Mouse (Mus musculus): ENCODE measurements at regions not wholly inside any gene's neighbourhood (a gene's known extent, or its start where the extent isn't known, plus 50 kb on each side); places are given as distances from the start of the nearest gene placed in this dataset.

DNA sequence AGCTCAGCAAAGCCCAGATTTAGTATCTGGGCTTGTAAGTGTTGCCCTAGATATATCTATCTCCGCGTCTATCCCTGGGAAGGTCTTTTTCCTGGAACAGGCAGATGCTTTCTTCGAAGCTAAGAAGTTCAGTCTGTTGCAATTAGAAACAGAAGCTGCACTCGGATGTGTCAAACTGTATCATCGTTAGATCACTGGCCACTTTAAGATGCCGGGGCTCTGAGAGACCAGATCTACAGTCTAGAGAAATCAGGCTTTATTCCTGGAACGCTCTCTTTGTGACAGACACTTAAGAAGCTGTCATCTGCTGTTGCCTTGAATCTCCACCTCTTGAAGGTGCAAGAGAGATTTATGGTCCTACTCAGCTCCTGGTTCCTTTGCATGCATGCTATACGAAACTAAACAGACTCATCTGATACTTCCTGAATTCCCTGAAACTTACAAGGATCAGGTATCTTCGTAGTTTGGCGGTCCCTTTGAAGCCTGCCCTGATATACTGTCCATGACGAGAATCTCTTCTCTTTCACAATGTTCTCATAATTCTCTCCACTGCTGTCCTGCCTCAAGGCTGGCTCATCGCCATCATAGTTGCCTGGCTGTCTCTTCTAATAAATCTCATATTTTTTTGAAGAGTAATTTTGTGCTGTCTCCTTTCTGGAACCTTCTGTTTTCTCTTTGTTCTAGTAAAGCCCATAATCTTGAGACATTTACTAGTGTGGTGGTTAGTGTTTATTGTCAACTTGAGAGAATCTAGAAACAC lies 88.8 kb upstream of the C2cd4b start:
- Histone ChIP-seq H3K4me3 (ENCODE audit: low read depth, low read length) (no peak overlapping the region), H3K36me3 (replicated peaks; ENCODE audit: control insufficient read depth, insufficient read depth, low read depth, low read length) (no peaks in the 10 kb centered on the region), H3K9me3 (replicated peaks; ENCODE audit: control insufficient read depth, low read length) (no peaks in the 10 kb centered on the region), H3K27me3 (ENCODE audit: control insufficient read depth, insufficient read depth, low read length) (no peaks in the 10 kb centered on the region), H3K27ac (replicated peaks; ENCODE audit: low read depth, low read length) (no peak overlapping the region), H3K4me1 (ENCODE audit: control insufficient read depth, insufficient read depth, low read length) (no peaks in the 10 kb centered on the region), H3K9ac (replicated peaks; ENCODE audit: low read length) (no peak overlapping the region), H3K4me2 (ENCODE audit: low read depth, low read length) (no peak overlapping the region)
- ATAC-seq (replicated peaks; ENCODE audit: insufficient number of reproducible peaks, low FRiP score, low TSS enrichment, low read depth) (no peak), DNase-seq (ENCODE audit: low spot score) (no peak)
- 77% methylated on average over 12 of the region's 12 CpGs for WGBS

DNA sequence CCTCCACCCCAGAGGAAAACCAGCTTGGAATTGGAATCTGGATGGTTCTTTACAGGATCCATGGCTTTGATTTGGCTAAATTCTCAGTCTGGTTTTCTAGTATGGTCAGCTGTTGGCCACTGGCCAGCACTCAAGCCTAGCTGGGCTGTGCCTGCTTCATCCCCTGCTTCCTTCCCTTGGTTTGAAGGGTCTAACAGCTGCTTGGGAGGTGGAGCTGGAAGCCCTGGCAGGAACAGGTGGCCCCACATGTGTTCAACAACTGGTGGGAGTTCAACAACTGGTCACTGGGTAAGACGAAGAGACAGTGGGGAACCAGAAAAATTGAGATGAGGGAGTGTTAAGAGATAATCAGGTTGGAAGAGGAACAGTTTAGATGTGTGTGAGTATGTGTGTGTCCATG lies 82.3 kb upstream of the C2cd4b start:
- Histone ChIP-seq H3K4me2 (ENCODE audit: low read depth, low read length) (no peak overlapping the region), H3K27me3 (ENCODE audit: control insufficient read depth, insufficient read depth, low read length) (no peaks in the 10 kb centered on the region; the same call in 1 of the 2 replicates), H3K36me3 (replicated peaks; ENCODE audit: control insufficient read depth, insufficient read depth, low read depth, low read length) (no peaks in the 10 kb centered on the region), H3K27ac (replicated peaks; ENCODE audit: low read depth, low read length) (no peak overlapping the region), H3K9ac (replicated peaks; ENCODE audit: low read length) (no peak overlapping the region), H3K4me3 (ENCODE audit: low read depth, low read length) (no peak overlapping the region), H3K9me3 (replicated peaks; ENCODE audit: control insufficient read depth, low read length) (no peaks in the 10 kb centered on the region), H3K4me1 (ENCODE audit: control insufficient read depth, insufficient read depth, low read length) (no peaks in the 10 kb centered on the region)
- DNase-seq (ENCODE audit: low spot score) (no peak), ATAC-seq (replicated peaks; ENCODE audit: insufficient number of reproducible peaks, low FRiP score, low TSS enrichment, low read depth) (no peak)
- WGBS, result 69% methylated on average over 1 of the region's 1 CpGs

DNA sequence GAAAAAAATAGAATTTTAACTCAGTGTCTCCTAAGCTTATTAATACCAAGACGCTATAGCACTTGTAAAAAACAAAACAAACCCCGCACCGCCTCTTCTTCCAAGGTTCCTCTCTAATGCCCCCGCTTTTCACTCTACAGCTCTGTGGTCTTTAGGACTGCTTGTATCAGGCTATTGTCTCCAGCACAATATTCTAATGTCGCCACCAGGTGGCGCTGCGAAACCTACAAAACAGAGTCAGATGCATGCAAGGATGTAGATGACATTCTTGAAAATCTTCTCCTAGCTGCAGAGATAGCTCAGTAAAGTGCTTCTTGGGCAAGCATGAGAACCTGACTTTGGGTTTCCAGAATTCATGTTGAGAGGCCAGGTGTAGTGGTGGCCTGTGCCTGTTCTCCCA lies 75.9 kb upstream of the C2cd4b start:
- Histone ChIP-seq H3K27me3 (ENCODE audit: control insufficient read depth, insufficient read depth, low read length) (no peaks in the 10 kb centered on the region), H3K4me1 (ENCODE audit: control insufficient read depth, insufficient read depth, low read length) (no peaks in the 10 kb centered on the region), H3K4me2 (ENCODE audit: low read depth, low read length) (no peak overlapping the region), H3K9me3 (replicated peaks; ENCODE audit: control insufficient read depth, low read length) (no peaks in the 10 kb centered on the region), H3K27ac (replicated peaks; ENCODE audit: low read depth, low read length) (no peak overlapping the region), H3K4me3 (ENCODE audit: low read depth, low read length) (no peak overlapping the region), H3K9ac (replicated peaks; ENCODE audit: low read length) (no peak overlapping the region), H3K36me3 (replicated peaks; ENCODE audit: control insufficient read depth, insufficient read depth, low read depth, low read length) (no peaks in the 10 kb centered on the region)
- peak; percentile 90 for DNase-seq (ENCODE audit: low spot score)
- WGBS, result 12% methylated on average over 7 of the region's 7 CpGs
- ATAC-seq (replicated peaks; ENCODE audit: insufficient number of reproducible peaks, low FRiP score, low TSS enrichment, low read depth), result no peak

DNA sequence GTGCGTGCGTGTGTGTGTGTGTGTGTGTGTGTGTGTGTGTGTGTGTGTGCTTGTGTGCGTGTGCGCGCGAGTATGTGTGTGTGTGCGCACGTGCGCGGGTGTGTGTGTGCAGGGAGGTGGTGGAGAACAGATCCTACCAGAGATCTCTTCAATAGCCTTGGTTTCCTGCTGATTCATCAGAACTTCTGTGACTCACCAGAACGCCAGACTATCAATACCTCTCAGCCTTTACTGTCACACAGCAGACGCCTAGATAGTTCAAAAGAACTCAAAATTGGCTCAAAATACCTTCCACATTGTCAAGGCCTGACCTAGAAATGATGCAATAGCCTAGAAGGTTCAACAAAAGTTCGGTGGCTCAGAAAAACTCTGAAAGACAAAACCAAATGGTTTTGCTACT lies 66.8 kb upstream of the C2cd4b start:
- no peak for DNase-seq (ENCODE audit: low spot score)

DNA sequence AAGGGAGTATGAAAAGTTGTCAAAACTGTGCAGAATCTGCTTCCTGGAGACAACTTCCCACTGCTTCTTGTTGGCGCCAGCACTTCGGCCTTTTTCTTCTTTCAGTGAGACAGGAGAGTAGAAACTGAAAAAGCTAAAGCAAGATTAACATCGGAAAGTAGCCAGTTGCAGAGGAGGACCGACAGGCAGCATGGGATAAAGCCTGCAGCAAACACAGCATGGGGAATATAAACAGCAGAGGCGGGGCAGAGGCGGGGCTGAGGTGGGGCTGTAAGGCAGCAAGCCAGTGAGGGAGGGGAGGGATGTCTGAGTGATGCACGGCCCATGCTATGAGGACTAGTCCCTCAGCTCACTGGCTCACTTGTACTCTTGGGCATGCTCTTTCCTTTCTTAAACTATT lies 65.5 kb upstream of the C2cd4b start:
- Histone ChIP-seq H3K36me3 (replicated peaks; ENCODE audit: control insufficient read depth, insufficient read depth, low read depth, low read length) (no peaks in the 10 kb centered on the region), H3K9me3 (replicated peaks; ENCODE audit: control insufficient read depth, low read length) (no peaks in the 10 kb centered on the region), H3K4me1 (ENCODE audit: control insufficient read depth, insufficient read depth, low read length) (no peaks in the 10 kb centered on the region), H3K27ac (replicated peaks; ENCODE audit: low read depth, low read length) (no peak overlapping the region), H3K27me3 (ENCODE audit: control insufficient read depth, insufficient read depth, low read length) (no peaks in the 10 kb centered on the region), H3K4me2 (ENCODE audit: low read depth, low read length) (no peak overlapping the region), H3K4me3 (ENCODE audit: low read depth, low read length) (no peak overlapping the region), H3K9ac (replicated peaks; ENCODE audit: low read length) (no peak overlapping the region)
- WGBS, result 17% methylated on average over 7 of the region's 7 CpGs
- DNase-seq (ENCODE audit: low spot score) (peak; percentile 56), ATAC-seq (replicated peaks; ENCODE audit: insufficient number of reproducible peaks, low FRiP score, low TSS enrichment, low read depth) (no peak)

More for the DNA sequence above, 66.8 kb upstream of the C2cd4b start:
- Histone ChIP-seq H3K4me2 (ENCODE audit: low read depth, low read length) (no peak overlapping the region), H3K9ac (replicated peaks; ENCODE audit: low read length) (no peak overlapping the region), H3K4me1 (ENCODE audit: control insufficient read depth, insufficient read depth, low read length) (no peaks in the 10 kb centered on the region), H3K9me3 (replicated peaks; ENCODE audit: control insufficient read depth, low read length) (no peaks in the 10 kb centered on the region), H3K4me3 (ENCODE audit: low read depth, low read length) (no peak overlapping the region), H3K36me3 (replicated peaks; ENCODE audit: control insufficient read depth, insufficient read depth, low read depth, low read length) (no peaks in the 10 kb centered on the region), H3K27me3 (ENCODE audit: control insufficient read depth, insufficient read depth, low read length) (no peaks in the 10 kb centered on the region), H3K27ac (replicated peaks; ENCODE audit: low read depth, low read length) (no peak overlapping the region)
- WGBS, result 84% methylated on average over 13 of the region's 13 CpGs
- no peak for ATAC-seq (replicated peaks; ENCODE audit: insufficient number of reproducible peaks, low FRiP score, low TSS enrichment, low read depth)

DNA sequence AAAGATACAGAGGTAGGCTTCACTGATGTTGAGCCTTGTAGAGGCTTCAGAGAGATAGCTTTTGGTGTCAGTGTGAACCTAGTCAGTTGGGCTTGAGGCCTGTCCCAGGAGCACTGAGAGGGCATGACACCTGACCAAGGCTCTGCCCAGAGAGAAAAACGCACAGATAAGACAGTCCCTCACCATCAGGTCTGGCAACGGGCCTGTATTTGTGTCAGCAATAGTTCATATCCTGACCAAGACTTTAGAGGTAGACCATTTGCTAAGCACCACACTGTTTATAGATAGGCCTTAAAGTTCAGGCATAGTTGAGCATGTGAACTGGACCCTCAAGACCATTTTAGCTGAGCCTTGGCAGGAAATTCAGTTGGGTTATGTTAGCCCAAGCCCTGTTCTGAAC lies 60.4 kb upstream of the C2cd4b start:
- Histone ChIP-seq H3K9ac (replicated peaks; ENCODE audit: low read length) (no peak overlapping the region), H3K4me1 (ENCODE audit: control insufficient read depth, insufficient read depth, low read length) (no peaks in the 10 kb centered on the region), H3K4me3 (ENCODE audit: low read depth, low read length) (no peak overlapping the region), H3K4me2 (ENCODE audit: low read depth, low read length) (no peak overlapping the region), H3K27me3 (ENCODE audit: control insufficient read depth, insufficient read depth, low read length) (no peaks in the 10 kb centered on the region), H3K9me3 (replicated peaks; ENCODE audit: control insufficient read depth, low read length) (no peaks in the 10 kb centered on the region), H3K27ac (replicated peaks; ENCODE audit: low read depth, low read length) (no peak overlapping the region), H3K36me3 (replicated peaks; ENCODE audit: control insufficient read depth, insufficient read depth, low read depth, low read length) (no peaks in the 10 kb centered on the region)
- WGBS, result 90% methylated on average over 2 of the region's 2 CpGs
- no peak for DNase-seq (ENCODE audit: low spot score)
- no peak for ATAC-seq (replicated peaks; ENCODE audit: insufficient number of reproducible peaks, low FRiP score, low TSS enrichment, low read depth)

DNA sequence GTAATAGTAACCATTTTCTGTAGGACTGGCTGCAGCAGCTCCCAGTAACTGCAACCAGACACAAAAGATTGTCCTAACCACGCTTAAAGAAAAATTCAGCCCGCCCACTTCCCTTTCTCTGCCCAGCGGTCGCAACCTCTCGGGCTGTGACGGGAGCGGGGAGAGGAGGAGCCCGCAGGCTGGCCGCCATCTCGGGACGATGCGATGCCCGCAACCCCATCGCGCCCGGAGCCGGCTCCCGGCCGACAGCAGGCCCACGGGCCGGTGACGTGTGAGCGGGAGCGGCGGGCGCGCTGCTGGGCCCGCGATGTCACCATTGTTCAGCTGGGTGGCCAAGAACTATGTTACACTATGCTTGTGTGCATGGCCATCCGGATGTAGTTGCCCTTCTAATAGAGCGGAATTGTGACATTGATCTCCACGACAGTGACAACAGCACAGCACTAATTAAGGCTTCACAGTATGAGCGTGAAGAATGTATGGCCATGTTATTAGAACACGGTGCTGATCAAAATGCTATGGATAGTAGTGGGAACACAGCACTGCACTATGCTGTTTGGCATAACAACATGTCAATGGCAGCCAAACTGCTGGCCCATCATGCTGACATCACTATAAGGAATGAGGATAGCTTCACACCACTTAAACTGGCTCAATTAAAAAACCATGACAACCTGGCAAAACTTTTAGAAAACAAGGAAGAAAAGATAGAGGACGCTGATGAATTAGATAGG lies 59.2 kb upstream of the C2cd4b start:
- Histone ChIP-seq H3K36me3 (replicated peaks; ENCODE audit: control insufficient read depth, insufficient read depth, low read depth, low read length) (no peaks in the 10 kb centered on the region), H3K4me2 (ENCODE audit: low read depth, low read length) (peak overlapping the region; percentile 64), H3K27me3 (ENCODE audit: control insufficient read depth, insufficient read depth, low read length) (no peaks in the 10 kb centered on the region), H3K4me3 (ENCODE audit: low read depth, low read length) (peak overlapping the region; percentile 28), H3K9ac (replicated peaks; ENCODE audit: low read length) (peak overlapping the region; percentile 74), H3K9me3 (replicated peaks; ENCODE audit: control insufficient read depth, low read length) (no peaks in the 10 kb centered on the region), H3K27ac (replicated peaks; ENCODE audit: low read depth, low read length) (no peak overlapping the region), H3K4me1 (ENCODE audit: control insufficient read depth, insufficient read depth, low read length) (no peaks in the 10 kb centered on the region)
- 15% methylated on average over 35 of the region's 35 CpGs for WGBS
- DNase-seq (ENCODE audit: low spot score) (peak; percentile 74), ATAC-seq (replicated peaks; ENCODE audit: insufficient number of reproducible peaks, low FRiP score, low TSS enrichment, low read depth) (peak; percentile 44; the same call in 1 of the 2 replicates)

DNA sequence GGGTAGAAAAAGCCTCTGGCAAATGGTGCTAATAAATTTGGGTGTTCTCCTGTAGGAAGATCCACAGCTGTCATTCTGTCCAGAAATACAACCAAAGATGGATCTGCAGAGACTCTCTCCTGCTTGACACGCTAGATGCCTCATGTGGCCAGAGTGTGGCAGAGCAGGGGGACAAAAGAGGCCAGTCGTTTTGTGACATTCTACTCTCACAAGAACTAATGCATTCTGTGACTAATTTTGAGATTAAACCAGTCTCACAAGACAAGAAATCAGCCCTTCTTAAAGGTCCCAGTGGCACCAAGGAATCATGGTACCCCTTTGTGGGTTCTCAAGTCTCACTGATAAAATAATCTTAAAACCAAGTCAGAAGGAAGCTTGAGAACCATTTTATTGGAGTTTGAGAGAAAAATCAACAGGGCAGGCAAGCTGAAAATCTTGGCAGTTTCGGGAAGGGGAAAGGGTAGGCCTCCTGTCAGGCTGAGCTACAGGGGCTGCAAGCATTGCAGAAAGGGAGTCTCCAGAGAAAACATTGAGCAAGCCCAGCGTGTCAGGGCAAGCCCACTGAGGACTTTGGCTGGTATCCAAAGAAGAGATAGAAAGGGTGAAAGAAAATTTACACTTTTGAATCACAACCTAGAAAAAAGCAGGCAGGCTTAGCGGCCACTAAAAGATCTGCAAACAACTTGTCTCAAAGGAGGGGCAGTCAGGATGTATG lies 50.8 kb upstream of the C2cd4b start:
- no peaks in the 10 kb centered on the region for H3K4me1 ChIP-seq (ENCODE audit: control insufficient read depth, insufficient read depth, low read length)
- no peaks in the 10 kb centered on the region for H3K9me3 ChIP-seq (replicated peaks; ENCODE audit: control insufficient read depth, low read length)
- DNase-seq (ENCODE audit: low spot score) (peak; percentile 31), ATAC-seq (replicated peaks; ENCODE audit: insufficient number of reproducible peaks, low FRiP score, low TSS enrichment, low read depth) (no peak)
- no peak overlapping the region for H3K4me3 ChIP-seq (ENCODE audit: low read depth, low read length)
- no peaks in the 10 kb centered on the region for H3K27me3 ChIP-seq (ENCODE audit: control insufficient read depth, insufficient read depth, low read length)
- H3K9ac ChIP-seq (replicated peaks; ENCODE audit: low read length), result no peak overlapping the region
- 51% methylated on average over 5 of the region's 5 CpGs for WGBS
- no peak overlapping the region for H3K27ac ChIP-seq (replicated peaks; ENCODE audit: low read depth, low read length)
- H3K36me3 ChIP-seq (replicated peaks; ENCODE audit: control insufficient read depth, insufficient read depth, low read depth, low read length), result no peaks in the 10 kb centered on the region
- H3K4me2 ChIP-seq (ENCODE audit: low read depth, low read length), result no peak overlapping the region

Data from embryonic facial prominence, embryonic 11.5 days (tissue).